ENCODE assay signal across 10 mouse cellular contexts in genomic region chr2:91412361-91412760, GRCm38 (mm10). TPM values are rescaled to one million over a fixed set of nuclear protein-coding genes. Genes with fewer than 3 reads are reported as not detected.
DNase-seq lines count a peak whose midpoint lies in the region; ATAC-seq and TF ChIP-seq lines count a peak whose summit lies in the region.
"Had no signal": no experiment of that assay in that cellular context is flagged by ENCODE, and none has a peak within 500 bp of the region (broad histone marks: within the 10 kb centered on the region; RNA-seq: fewer than 3 reads in every experiment).

No protein-coding gene starts in this region.

- no peak overlapping the region for H3K4me2 ChIP-seq in liver, embryonic 16.5 days (ENCODE audit: low read depth, low read length)
- H3K4me2 ChIP-seq in midbrain, embryonic 11.5 days: no peak overlapping the region
- H3K4me2 ChIP-seq: heart, embryonic 13.5 days; limb, embryonic 12.5 days had no signal

- H3K9me3 ChIP-seq in liver, embryonic 16.5 days (replicated peaks; ENCODE audit: control insufficient read depth, low read length): no peaks in the 10 kb centered on the region
- no peaks in the 10 kb centered on the region for H3K9me3 ChIP-seq in midbrain, embryonic 11.5 days (ENCODE audit: control insufficient read depth, low read length)
- H3K9me3 ChIP-seq: heart, embryonic 13.5 days; limb, embryonic 12.5 days had no signal

- ATAC-seq in granulocyte monocyte progenitor cell, adult 5-6 weeks (replicated peaks; ENCODE audit: poor library complexity, severe bottlenecking): peak; percentile 100
- peak; percentile 47; the same call in 1 of the 2 replicates for ATAC-seq in liver, embryonic 16.5 days (ENCODE audit: low read depth)
- no peak for ATAC-seq in midbrain, embryonic 11.5 days (ENCODE audit: low FRiP score)
- ATAC-seq in CD4-positive, CD25-positive, alpha-beta regulatory T cell, adult 4 months: no peak

- TF ChIP-seq POLR2A in spleen, adult 2 months (IDR thresholded peaks at IDR 0.05; ENCODE audit: low read depth, low read length): no peak

- H3K9ac ChIP-seq in liver, embryonic 16.5 days (ENCODE audit: low read depth, low read length): no peak overlapping the region
- H3K9ac ChIP-seq in midbrain, embryonic 11.5 days (ENCODE audit: low read length): no peak overlapping the region
- H3K9ac ChIP-seq: heart, embryonic 13.5 days; limb, embryonic 12.5 days had no signal

- peak; percentile 21 for DNase-seq in layer of hippocampus, adult 9-11 months
- no peak for DNase-seq in layer of hippocampus, adult 18-20 months (ENCODE audit: low spot score in 2 of 2)
- peak; percentile 4 for DNase-seq in spleen, adult 2 months (ENCODE audit: low read depth in 1 of 2, low spot score in 2 of 2)
- no peak for DNase-seq in MN1 (ENCODE audit: low spot score)
- DNase-seq in midbrain, embryonic 11.5 days (ENCODE audit: low spot score, missing footprints): no peak

- 39% methylated on average over 5 of the region's 5 CpGs for WGBS in liver, embryonic 16.5 days (ENCODE audit: insufficient replicate concordance)
- 54% methylated on average over 5 of the region's 5 CpGs for WGBS in spleen, adult 2 months
- 66% methylated on average over 5 of the region's 5 CpGs for WGBS in midbrain, embryonic 11.5 days

- H3K27me3 ChIP-seq in liver, embryonic 16.5 days (ENCODE audit: control insufficient read depth, insufficient read depth, low read depth, low read length): no peaks in the 10 kb centered on the region
- H3K27me3 ChIP-seq in spleen, adult 2 months (ENCODE audit: control insufficient read depth, insufficient read depth, low read length): no peaks in the 10 kb centered on the region
- no peaks in the 10 kb centered on the region for H3K27me3 ChIP-seq in midbrain, embryonic 11.5 days (ENCODE audit: control insufficient read depth, insufficient read depth, low read length)
- H3K27me3 ChIP-seq: heart, embryonic 13.5 days; limb, embryonic 12.5 days had no signal

- no peaks in the 10 kb centered on the region for H3K36me3 ChIP-seq in liver, embryonic 16.5 days (ENCODE audit: control insufficient read depth, insufficient read depth)
- H3K36me3 ChIP-seq in spleen, adult 2 months (ENCODE audit: control insufficient read depth, insufficient read depth, low read length): no peaks in the 10 kb centered on the region
- H3K36me3 ChIP-seq in midbrain, embryonic 11.5 days (ENCODE audit: control insufficient read depth, insufficient read depth, low read length): no peaks in the 10 kb centered on the region
- H3K36me3 ChIP-seq: heart, embryonic 13.5 days; limb, embryonic 12.5 days had no signal

- no peak overlapping the region for H3K4me3 ChIP-seq in liver, embryonic 16.5 days (ENCODE audit: low read depth, low read length)
- H3K4me3 ChIP-seq in spleen, adult 2 months (ENCODE audit: extremely low read depth, insufficient read depth, insufficient read length): no peak overlapping the region
- H3K4me3 ChIP-seq in midbrain, embryonic 11.5 days (ENCODE audit: low read depth, low read length): no peak overlapping the region
- H3K4me3 ChIP-seq: heart, embryonic 13.5 days; limb, embryonic 12.5 days had no signal

- TF ChIP-seq CTCF in spleen, adult 2 months (IDR thresholded peaks at IDR 0.05; ENCODE audit: extremely low read depth, insufficient read depth, insufficient read length, insufficient replicate concordance): no peak

- no peak overlapping the region; the same call in 1 of the 2 replicates for H3K27ac ChIP-seq in liver, embryonic 16.5 days (ENCODE audit: low read length)
- H3K27ac ChIP-seq in spleen, adult 2 months (ENCODE audit: insufficient read depth, low read length): no peak overlapping the region
- no peak overlapping the region for H3K27ac ChIP-seq in midbrain, embryonic 11.5 days (ENCODE audit: low read depth, low read length)
- H3K27ac ChIP-seq: heart, embryonic 13.5 days had no signal

- no peaks in the 10 kb centered on the region for H3K4me1 ChIP-seq in liver, embryonic 16.5 days (ENCODE audit: control insufficient read depth, low read depth, low read length)
- peaks cover 3% of the 10 kb centered on the region; the same call in 1 of the 2 replicates for H3K4me1 ChIP-seq in spleen, adult 2 months (ENCODE audit: control insufficient read depth, insufficient read depth, insufficient read length)
- H3K4me1 ChIP-seq in midbrain, embryonic 11.5 days (ENCODE audit: control insufficient read depth, insufficient read depth, low read length): no peaks in the 10 kb centered on the region
- H3K4me1 ChIP-seq: limb, embryonic 12.5 days had no signal

RNA-seq across cellular contexts. Expression of gene 1110051M20Rik, which starts 32.1 kb away (rescaled TPM):
- 100 to 1,000 TPM; 111 to 121 TPM for total RNA-seq in layer of hippocampus, adult 18-20 months (2021)
- 8.8 and 9.6 TPM in 2 replicates for total RNA-seq in granulocyte monocyte progenitor cell, adult 5-6 weeks (2014; fragmentation: Nextera tagmentation)
- 5.8 and 6.7 TPM in 2 replicates for total RNA-seq in granulocyte monocyte progenitor cell, adult 5-6 weeks (2017)
- 6.0 and 6.7 TPM in 2 replicates for polyA plus RNA-seq in liver, embryonic 16.5 days (2015; fragmentation: Nextera tagmentation; extraction: Ambion mirVana)
- polyA plus RNA-seq in spleen, adult 2 months (2012; rRNA removed): 4.8 and 5.6 TPM in 2 replicates
- polyA plus RNA-seq in midbrain, embryonic 11.5 days (2014; fragmentation: Nextera tagmentation; extraction: Ambion mirVana): 98.0 and 98.6 TPM in 2 replicates
- polyA plus RNA-seq in CD4-positive, CD25-positive, alpha-beta regulatory T cell, adult 4 months (2017; shearing (Covaris generic)): 10 to 100 TPM; 40.3 to 55.7 TPM

RNA-seq across cellular contexts. Expression of gene Lrp4, which starts 45.0 kb away (rescaled TPM):
- total RNA-seq in layer of hippocampus, adult 18-20 months (2021): 10 to 100 TPM; 27.2 to 31.2 TPM
- 2.6 and 2.8 TPM in 2 replicates for total RNA-seq in granulocyte monocyte progenitor cell, adult 5-6 weeks (2014; fragmentation: Nextera tagmentation)
- total RNA-seq in granulocyte monocyte progenitor cell, adult 5-6 weeks (2017): 5.2 and 5.4 TPM in 2 replicates
- 1.4 and 1.7 TPM in 2 replicates for polyA plus RNA-seq in liver, embryonic 16.5 days (2015; fragmentation: Nextera tagmentation; extraction: Ambion mirVana)
- polyA plus RNA-seq in spleen, adult 2 months (2012; rRNA removed): 1.9 and 2.2 TPM in 2 replicates
- 5.3 and 6.1 TPM in 2 replicates for polyA plus RNA-seq in midbrain, embryonic 11.5 days (2014; fragmentation: Nextera tagmentation; extraction: Ambion mirVana)
- polyA plus RNA-seq in CD4-positive, CD25-positive, alpha-beta regulatory T cell, adult 4 months (2017; shearing (Covaris generic)): under 1 TPM; 0.10 to 0.19 TPM

Comparison
In these comparisons a context has a peak if more than half of its experiments do, and no peak if none do; other contexts are left out.
1. DNase-seq: peak in layer of hippocampus, adult 9-11 months (single experiment) and spleen, adult 2 months (2 of 2); none in layer of hippocampus, adult 18-20 months (0 of 2), MN1 (single experiment) and midbrain, embryonic 11.5 days (single experiment).
2. ATAC-seq: peak in granulocyte monocyte progenitor cell, adult 5-6 weeks (single experiment) and liver, embryonic 16.5 days (single experiment); none in midbrain, embryonic 11.5 days (single experiment) and CD4-positive, CD25-positive, alpha-beta regulatory T cell, adult 4 months (single experiment).